Mouse (Mus musculus) liver, embryonic 14.5 days (tissue): ENCODE measurements around the gene Slc25a19.

Experiments used
- CTCF ChIP-seq: IDR thresholded peaks from 2 replicates; pipeline ENCODE4 v1.5.1; 2016; ENCODE audit warnings: antibody characterized with exemption, low read depth, control low read depth
- EP300 ChIP-seq: IDR thresholded peaks from 2 replicates; pipeline ENCODE4 v1.6.1; 2016; ENCODE audit warnings: antibody characterized with exemption, low read depth

DNA sequence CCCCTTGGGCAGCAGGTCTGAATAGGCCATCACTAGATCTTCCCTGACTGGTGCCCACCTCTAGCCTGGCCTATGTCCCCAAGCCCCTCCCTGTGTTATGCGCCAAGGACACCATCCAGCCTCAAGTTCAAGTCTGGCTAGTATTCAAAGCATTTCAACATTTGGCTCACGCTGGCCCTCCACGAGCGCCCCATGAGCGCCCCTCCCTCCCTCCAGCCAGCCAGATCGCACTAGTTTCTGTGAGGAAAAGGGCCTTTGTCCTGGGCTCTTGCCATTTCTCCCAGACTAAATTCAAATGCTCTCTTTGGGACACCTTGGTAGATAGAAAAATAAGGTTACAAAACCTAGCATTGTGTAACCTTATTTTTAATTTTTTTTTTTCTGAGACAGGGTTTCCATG, 12.2 kb downstream of the Slc25a19 start:
- TF ChIP-seq CTCF (no peak), EP300 (no peak)
